Mouse (Mus musculus) adrenal gland, postnatal 4 days (tissue): Measurements from ENCODE around the gene Evl. TPM values are rescaled to one million over a fixed set of nuclear protein-coding genes. Genes with fewer than 3 reads are reported as not detected.
"Not testable (repeated sequence)": the region's sequence is repeated elsewhere in the genome, so short reads cannot be mapped to it uniquely, and the experiment has no call there.

ENCODE experiments used
- DNase-seq, 2 experiments: peaks; one replicate each; pipeline ENCODE4 v3.0.0; 2021 to 2022; ENCODE audit warnings: low spot score in 2 of 2, mixed read lengths in 2 of 2
- total RNA-seq, 2 experiments: library from RNA; stranded (reverse); gene quantifications; 2 replicates each; pipeline ENCODE4 v1.2.3; 2021

Gene Evl
- total RNA-seq, 2 experiments from 2014 or later = 123 to 135 TPM

DNA sequence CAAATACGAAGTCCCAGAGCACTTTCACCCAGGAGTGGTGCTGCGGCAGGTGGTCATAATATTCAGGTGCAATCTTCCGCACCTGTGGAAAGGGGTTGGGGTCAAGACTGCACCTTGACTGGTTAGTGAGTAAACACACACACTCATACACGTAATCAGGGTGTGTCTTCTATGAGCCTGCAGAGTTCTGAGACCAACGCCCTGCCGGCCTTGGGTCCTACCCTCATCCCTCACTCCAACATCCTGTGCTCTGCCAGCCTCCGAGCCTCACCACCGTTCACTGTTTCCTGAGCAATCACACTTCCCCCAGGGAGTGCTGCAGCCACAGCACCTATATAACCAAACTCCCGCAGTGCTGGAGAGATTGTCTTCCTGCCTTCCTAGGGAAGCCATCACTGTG lies 136.0 kb downstream of the Evl start:
- DNase-seq = no peak

GRCm38 (mm10) chr12:108693592-108693991 lies 139.1 kb downstream of the Evl start:
- DNase-seq = no peak

DNA sequence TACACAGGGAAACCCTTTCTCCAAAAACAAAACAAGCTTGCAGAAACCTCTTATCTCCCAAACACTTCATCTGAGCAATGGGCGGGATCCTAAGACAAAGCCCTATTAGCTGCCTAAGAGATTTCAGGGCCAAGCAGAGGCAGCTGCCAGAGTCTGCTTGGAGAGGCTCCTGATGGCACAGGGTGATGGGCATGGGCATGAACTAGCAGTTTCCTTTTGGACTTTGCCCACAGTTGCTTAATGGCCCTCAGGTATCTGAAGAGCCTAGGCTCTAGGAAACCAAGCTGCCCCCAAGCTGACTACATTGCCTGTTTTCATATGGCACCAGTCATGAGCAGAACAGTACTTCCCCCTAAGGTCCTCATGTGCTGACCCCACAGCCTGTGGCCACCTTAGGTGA lies 139.7 kb downstream of the Evl start:
- no peak for DNase-seq

GRCm38 (mm10) chr12:108698697-108699471 lies 144.4 kb downstream of the Evl start:
- no peak for DNase-seq

DNA sequence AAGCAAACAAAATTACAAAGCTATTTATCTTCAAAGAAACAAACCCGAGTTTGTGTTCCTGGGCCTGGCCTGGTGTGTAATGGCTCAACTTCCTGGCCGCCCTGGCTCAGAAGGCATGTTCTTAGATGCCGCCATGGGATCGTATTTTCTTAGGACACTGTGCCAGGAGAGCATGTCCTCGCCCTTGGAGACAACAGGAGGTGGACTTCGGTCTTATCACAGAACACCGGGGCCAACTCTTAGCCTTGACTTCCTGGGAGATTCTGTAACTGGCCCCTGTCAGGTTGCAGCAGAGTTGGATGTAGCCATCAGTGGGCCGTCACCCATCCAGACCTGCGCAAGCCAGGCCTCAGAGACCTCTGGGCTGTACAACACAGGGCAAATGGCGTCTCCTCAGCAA lies 145.1 kb downstream of the Evl start:
- no peak for DNase-seq

DNA sequence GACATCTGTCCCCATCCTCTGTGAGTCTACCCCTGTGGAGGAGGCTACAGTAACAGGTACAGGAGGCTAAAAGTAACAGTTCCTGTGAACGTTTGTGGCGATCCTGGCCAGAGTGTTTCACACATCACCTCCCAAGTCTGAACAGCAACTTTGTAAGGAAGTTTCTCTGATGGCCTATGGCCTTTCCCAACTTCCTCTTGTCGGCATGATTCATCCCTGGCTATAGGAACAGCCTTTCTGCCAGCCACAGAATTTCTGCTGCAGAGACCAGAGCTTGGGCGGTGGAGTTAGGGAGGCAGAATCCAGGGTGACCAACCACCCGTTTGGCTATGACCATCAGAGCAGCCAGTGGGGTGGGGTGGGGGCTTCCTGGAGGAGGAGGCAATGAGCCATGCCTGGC lies 145.5 kb downstream of the Evl start:
- DNase-seq = no peak

DNA sequence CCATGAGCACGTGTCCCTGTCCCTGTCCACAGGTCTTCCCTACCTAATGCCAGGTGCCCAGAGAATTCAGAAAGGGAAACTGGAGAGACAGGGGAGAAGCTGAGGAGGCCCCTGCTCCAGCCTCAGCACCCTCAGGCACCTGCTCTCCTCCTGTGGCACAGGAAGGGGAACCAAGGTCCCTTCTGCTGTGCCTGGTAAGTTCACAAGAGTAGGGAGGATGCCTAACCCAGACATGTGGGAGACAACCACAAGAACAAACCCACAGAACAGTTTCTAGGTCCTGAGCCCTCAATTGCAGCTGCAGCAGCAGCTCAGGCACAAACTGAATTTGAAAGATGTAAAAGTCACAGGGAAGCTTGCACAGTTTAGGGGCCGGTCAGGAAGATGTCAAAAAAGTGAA lies 146.7 kb downstream of the Evl start:
- DNase-seq = no peak

DNA sequence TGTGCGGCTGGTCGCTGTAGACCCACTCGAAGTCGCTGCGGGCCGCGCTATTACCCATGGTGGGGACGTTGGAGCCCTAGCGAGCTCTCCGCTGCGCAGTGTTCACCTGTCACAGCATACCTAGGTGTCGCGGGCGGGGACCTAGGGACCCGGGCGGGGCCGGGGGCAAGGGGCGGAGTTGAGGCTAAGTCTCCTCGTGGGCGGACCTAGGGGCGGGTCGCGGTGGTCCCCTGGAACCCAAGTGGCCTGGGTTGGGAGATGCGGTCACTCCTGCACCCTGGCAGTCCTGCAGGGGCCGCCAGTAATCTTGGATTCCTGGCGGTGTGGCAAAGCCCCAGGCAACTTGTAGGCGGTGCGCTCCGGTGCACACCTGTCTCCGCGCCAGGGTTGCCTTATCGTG lies 147.7 kb downstream of the Evl start, which contains the start of gene Degs2:
Gene Degs2, minus strand, starts transcription at position 131 of the 400 bp plus-strand sequence.
- no peak for DNase-seq

DNA sequence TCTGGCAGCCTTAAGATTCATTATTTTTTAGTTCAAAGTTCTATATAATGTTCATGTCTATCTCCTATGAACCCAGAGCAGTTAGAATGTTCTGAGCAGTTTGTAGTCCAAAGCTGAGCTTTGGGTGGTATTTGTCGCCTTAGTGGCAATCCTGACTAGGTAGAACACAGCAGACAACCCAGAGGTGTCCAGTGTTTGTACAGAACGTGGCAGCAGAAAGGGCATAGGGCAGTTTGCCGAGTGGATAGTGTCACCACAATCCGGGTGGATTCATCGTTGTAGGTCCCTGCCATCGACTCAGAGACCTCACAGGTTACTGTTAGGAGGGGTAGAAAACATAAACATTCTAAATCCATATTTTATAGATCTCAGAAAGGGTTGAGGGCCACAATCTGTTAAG lies 151.0 kb downstream of the Evl start:
- no peak for DNase-seq

- no peak for DNase-seq
Observed at GRCm38 (mm10) chr12:108706129-108706528, 151.6 kb downstream of the Evl start.

DNA sequence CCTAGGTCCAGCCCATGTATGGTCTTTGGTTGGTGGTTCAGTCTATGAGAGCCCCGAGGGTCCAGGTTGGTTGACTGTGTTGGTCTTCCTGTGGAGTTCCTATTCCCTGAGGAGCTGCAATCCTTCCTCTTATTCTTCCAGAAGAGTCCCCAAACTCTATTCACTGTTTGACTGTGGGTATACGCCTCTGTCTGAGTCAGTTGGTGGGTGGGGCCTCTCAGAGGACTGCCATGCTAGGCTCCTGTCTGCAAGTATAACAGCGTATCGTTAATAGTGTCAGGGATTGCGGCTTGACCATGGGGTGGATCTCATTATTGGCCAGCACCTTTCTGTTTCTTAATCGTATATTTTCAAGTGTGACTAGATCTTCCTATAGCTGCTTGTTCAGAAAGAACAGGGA lies 154.9 kb downstream of the Evl start:
- DNase-seq = no peak

GRCm38 (mm10) chr12:108709964-108710765 lies 155.6 kb downstream of the Evl start:
- no peak for DNase-seq

DNA sequence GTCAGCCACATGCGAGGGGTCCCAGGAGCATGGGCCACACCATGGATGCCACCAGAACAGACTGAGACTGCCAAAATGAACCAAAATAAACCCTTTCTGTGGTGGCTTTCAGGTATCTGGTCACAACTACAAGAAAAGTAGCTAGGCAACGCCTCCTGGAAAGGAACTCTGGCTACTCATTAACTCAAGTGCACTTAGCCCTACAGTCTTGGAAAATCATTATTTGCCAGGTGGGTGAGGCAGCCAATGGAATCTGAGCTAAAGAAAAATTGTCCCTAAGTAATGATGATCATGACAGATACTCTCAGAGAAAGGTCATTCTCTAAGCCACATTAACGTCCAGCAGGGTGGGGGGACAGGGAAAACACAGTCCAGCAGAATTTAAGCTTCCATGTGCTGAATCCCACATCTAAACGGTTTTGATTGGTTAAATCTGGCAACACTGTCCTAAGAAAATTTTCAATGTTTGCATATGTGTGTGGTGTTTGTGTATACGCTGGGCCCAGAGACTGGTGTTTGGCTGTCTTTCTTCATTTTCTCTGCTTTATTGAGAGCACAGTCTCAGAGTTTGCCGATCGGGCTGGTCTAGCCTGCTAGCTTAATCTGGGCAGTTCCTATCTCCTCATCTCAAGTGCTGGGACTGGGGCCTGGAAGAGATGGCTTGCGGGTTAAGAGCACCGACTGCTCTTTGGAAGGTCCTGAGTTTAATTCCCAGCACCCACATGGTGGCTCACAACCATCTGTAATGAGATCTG lies 156.5 kb downstream of the Evl start:
- DNase-seq = no peak

GRCm38 (mm10) chr12:108712481-108712880 lies 158.0 kb downstream of the Evl start:
- no peak for DNase-seq

DNA sequence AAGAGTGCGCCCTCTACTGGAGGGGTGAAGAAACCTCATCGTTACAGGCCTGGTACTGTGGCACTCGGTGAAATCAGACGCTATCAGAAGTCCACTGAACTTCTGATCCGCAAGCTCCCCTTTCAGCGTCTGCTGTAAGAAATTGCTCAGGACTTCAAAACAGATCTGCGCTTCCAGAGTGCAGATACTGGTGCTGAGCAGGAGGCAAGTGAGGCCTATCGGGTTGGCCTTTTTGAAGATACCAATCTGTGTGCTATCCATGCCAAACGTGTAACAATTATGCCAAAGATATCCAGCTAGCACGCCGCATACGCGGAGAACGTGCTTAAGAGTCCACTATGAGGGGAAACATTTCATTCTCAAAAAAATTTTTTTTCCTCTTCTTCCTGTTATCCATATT lies 159.5 kb downstream of the Evl start:
- DNase-seq = not testable (repeated sequence)

DNA sequence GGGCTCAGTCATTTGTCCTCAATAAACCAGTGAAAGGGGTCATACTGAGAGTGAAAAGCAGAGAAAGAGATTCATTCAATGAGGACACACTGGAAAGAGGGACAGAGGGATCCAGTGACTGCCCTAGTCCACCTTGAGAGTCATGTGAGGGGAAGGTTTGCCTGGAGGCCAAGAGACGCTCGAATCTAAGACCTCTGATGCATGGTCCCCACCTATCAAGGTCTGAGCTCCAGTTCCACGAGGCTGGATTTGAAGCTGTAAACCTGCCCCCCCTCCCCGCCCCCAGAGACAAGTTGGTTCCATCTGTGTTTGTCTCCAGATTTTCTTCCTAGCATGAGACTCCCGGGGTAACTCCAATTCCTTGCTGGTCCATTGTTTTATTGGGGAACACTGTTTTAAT lies 161.3 kb downstream of the Evl start:
- no peak for DNase-seq

DNA sequence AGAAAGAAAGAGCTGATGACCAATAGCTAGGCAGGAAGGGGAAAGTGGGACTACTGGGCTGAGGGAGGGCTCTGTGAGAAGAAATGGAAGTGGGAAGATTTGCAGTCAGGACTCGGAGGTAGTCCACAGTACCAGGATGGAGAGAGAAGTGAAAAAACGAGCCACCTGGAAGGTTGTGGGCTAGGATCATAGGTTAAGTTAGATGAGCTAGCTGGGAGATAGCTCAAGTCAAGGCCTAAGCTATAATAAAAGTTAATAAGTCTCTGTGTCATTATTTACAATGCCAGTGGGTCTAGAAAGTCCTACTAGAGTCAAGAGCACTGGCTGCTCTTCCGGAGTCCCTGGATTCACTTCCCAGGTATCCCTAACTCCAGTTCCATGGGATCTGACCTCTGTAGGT lies 164.0 kb downstream of the Evl start:
- DNase-seq = no peak

DNA sequence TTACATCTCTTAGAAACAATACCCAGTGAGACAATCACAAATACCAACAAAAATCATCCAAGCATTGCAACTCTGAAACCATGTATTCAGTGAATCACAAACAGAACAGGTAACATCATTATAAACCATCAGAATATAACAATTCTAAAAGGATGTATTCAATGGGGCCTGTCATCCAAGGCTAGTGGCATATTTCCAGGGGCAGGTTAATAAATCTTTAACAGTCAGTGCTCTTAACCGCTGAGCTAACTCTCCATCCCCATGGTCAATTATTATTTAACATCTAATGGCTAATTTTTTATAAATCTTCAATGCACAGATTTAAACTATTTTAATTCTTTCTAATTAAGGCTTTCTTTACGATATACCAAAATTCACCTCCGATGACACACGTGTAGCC lies 167.9 kb downstream of the Evl start:
- no peak for DNase-seq

DNA sequence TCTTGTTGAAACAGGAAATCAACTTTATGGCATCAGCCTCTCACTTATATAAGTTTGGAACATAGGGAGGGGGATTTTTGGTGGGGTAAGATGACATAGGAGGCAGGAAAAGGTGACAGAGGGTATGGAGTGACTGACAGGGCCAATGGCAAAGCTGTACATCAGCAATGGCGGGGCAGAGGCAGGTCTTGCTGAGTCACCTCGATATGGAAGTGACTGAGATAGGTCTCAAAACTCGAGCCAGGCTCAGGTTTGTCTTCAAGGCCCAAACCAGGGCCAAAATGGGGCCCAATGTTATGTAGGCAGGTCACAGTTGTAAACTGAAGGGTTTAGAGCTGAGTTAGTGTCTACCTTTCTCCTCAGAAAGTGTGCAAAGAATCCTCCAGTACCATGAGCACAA lies 169.3 kb downstream of the Evl start:
- no peak for DNase-seq

GRCm38 (mm10) chr12:108734386-108734785 lies 179.9 kb downstream of the Evl start:
- no peak for DNase-seq

DNA sequence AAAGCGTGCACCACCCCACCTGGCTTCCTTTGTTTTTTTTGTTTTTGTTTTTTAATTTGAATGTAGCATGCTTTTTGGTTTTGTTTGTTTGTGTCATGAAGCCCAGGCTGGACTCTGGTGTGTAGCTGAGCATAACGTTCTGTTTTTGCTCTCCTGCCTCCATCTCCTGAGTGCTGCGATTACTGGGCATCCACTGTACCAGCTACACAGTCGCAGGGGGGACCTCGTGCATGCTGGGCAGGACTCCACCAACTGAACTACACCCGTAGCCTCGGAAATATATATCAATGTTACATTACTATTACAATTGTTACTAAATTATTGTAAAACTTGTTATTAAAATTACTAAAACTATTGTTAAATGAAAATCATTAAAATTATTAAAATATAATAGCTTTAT lies 183.3 kb downstream of the Evl start:
- no peak for DNase-seq
